Mouse (Mus musculus) forebrain, embryonic 10.5 days (tissue): ENCODE data around the gene Slc35c1. TPM values are rescaled to one million over a fixed set of nuclear protein-coding genes. Genes with fewer than 3 reads are reported as not detected.

ENCODE experiments used
- DNase-seq: peaks from one replicate; pipeline ENCODE4 v3.0.0-alpha.2; 2017; ENCODE audit warnings: low spot score; ENCODE audit errors: extremely low spot score
- H3K27ac ChIP-seq: fragments of 300-500 bp; sonication (generic); 2 replicates; pipeline ENCODE4 v1.5.1; 2016; ENCODE audit warnings: mild to moderate bottlenecking
- H3K27me3 ChIP-seq: fragments of 300-500 bp; sonication (generic); 2 replicates; pipeline ENCODE4 v1.6.1; 2016; ENCODE audit warnings: mild to moderate bottlenecking; ENCODE audit not compliant: poor library complexity, severe bottlenecking
- H3K36me3 ChIP-seq: fragments of 300-500 bp; sonication (generic); replicated peaks from 2 replicates; pipeline ENCODE4 v1.6.1; 2016; ENCODE audit warnings: mild to moderate bottlenecking, moderate library complexity
- H3K4me1 ChIP-seq: fragments of 300-500 bp; sonication (generic); 2 replicates; pipeline ENCODE4 v1.6.1; 2016
- H3K4me3 ChIP-seq: fragments of 300-500 bp; sonication (generic); 2 replicates; pipeline ENCODE4 v1.5.1; 2016; ENCODE audit warnings: mild to moderate bottlenecking, moderate library complexity
- H3K9me3 ChIP-seq: fragments of 300-500 bp; sonication (generic); 2 replicates; pipeline ENCODE4 v1.6.1; 2016; ENCODE audit warnings: mild to moderate bottlenecking, moderate library complexity
- WGBS: fragments of 180-500 bp; shearing (Covaris S2); methylation state at CpG from one replicate; pipeline ENCODE4 v1.1.7; 2016; 5-methylcytosine and 5-hydroxymethylcytosine counted together
- polyA plus RNA-seq: library from polyadenylated mRNA; unstranded; fragments of >200 nt; fragmentation: Nextera tagmentation; extraction: Ambion mirVana; gene quantifications from 2 replicates; pipeline ENCODE4 v1.2.1, GENCODE M21; 2016

Slc35c1 gene
- polyA plus RNA-seq, 1 experiment from 2014 or later, result 14.2 TPM

DNA sequence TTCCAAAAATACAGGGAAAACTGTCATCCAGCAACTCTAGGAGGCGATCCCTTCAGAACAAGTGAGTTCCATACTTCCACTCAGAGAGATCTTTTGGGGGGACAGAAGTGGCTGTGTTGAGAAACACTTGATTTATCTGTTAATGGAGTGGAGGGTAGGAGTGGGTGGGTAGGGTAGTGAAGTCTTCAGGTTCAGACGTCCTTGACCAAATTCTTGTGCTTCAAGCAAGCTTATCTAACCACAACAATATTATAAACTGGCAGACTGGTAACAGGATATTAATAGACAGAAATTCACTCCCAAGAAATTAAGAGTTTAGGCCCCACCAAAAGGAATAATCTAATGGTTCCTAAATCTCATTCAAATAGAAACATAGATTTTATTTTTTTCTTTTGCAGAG is 30.2 kb downstream of the Slc35c1 start:
- H3K27ac ChIP-seq, result no peak overlapping the region
- no peak overlapping the region for H3K4me3 ChIP-seq
- peaks cover 21% of the 10 kb centered on the region for H3K36me3 ChIP-seq
- H3K27me3 ChIP-seq, result peaks cover 5% of the 10 kb centered on the region
- H3K4me1 ChIP-seq, result peaks cover 83% of the 10 kb centered on the region
- 89% methylated on average over 2 of the region's 2 CpGs for WGBS
- no peak for DNase-seq
- H3K9me3 ChIP-seq, result no peaks in the 10 kb centered on the region

DNA sequence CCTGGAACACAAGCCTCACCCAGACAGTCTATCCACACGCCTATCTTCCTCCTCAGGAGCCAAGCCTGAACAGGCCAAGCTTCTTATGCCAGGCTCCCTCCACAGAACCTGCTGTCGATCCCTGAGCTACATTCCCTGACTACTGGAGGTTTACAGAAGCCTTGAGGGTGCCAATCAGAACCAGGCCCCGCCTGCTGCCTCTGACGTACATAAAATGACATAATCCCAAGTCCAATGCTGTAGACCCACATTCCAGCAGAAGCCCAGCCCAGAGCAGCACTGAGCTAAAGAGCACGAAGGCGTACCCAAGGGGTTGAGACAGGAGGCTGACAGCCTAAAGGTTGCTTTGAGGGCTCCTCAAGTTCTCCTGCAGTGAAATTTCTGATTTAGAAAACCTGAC is 32.5 kb downstream of the Slc35c1 start:
- peaks cover 39% of the 10 kb centered on the region for H3K36me3 ChIP-seq
- WGBS, result 74% methylated on average over 6 of the region's 6 CpGs
- no peak overlapping the region for H3K4me3 ChIP-seq
- peaks cover 84% of the 10 kb centered on the region for H3K4me1 ChIP-seq
- no peak overlapping the region for H3K27ac ChIP-seq
- H3K27me3 ChIP-seq, result no peaks in the 10 kb centered on the region
- H3K9me3 ChIP-seq, result no peaks in the 10 kb centered on the region
- no peak for DNase-seq

DNA sequence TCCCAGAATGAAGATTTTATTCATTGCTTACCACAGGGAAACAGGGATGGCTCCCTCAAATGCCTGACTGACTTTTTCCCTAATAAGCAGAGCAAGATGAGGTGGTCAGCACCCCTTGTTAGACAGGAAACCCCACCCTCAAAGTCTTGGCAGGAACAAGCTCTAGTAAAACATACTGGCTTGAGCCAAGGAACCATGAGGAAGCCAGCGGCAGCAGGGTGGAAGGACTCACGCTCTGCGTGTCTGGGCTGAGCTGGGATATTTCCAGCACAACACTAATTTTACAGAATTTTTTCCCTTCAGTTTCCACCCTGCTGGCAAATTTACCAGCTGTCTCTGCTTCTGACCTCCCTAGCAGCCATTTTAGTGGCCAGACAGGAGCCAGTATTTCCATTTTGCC is 33.9 kb downstream of the Slc35c1 start:
- 92% methylated on average over 3 of the region's 3 CpGs for WGBS

DNA sequence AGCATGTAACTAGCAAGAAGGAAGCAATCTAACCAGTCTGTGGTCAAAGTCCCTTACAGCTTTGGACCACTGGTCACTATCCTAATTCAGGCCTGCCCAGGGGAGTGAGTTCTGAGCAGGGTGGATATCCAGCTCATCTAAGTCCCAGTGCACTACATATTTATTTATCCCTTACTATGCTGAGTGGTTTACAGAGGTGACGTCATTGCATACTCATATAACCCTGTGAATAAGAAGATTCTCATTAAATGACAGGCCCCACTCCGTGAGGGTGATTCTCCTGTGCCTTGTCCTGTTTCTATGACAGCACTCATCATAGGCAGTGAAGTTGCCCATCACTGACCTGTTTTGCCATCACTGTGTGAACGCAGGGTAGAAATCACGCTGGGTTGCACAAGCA is 35.0 kb downstream of the Slc35c1 start:
- peaks cover 59% of the 10 kb centered on the region for H3K4me1 ChIP-seq
- H3K27ac ChIP-seq, result peak overlapping the region; percentile 78

More for the DNA sequence above, 33.9 kb downstream of the Slc35c1 start:
- Histone ChIP-seq H3K27ac (0 out of 2 replicates have a peak overlapping the region, but pooled peaks have one; percentile 44), H3K36me3 (peaks cover 54% of the 10 kb centered on the region), H3K27me3 (no peaks in the 10 kb centered on the region), H3K9me3 (no peaks in the 10 kb centered on the region), H3K4me3 (no peak overlapping the region), H3K4me1 (peaks cover 70% of the 10 kb centered on the region)
- DNase-seq, result no peak

DNA sequence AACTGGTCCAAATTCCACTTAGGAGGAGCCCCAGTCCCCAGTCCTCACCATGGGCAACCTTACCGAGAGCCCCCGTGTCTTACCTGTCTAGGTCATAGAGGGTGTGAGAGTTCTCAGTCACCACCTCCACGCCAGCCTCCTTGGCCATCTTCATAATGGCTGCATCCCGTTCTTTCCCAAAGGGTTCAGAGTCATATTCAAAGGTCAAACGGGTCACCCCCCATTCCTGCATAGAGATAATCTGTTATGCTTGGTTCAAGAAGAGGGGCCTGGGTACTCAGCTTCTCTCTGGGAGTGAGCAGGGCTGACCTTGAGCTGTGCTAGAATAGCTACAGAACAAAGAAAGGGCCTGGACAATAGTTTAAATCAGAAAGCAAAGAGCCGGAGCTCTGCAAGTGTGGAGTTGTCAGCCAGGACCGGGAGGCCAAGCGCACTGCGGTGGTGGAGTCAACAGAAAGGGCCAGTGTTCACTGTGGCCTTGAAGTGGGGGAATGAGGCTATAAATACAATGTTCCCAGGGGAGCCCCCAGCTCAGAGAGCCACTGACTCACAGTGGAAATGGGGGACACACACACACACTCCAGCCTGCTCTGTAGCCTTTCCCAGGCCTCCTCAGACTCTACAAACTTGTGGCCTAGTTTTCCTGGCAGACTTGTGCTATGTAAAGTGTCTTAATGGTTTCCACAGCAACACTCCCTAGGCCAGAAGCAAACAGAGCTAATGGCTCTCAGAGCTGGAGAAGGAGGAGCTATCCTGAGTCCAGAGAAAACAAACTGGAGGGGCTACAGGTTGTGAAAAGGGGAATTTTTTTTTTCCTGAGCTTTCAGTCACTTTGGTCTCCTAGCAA is 35.7 kb downstream of the Slc35c1 start:
- Histone ChIP-seq H3K27ac (peak overlapping the region; percentile 78), H3K27me3 (no peaks in the 10 kb centered on the region), H3K4me1 (peaks cover 56% of the 10 kb centered on the region), H3K9me3 (no peaks in the 10 kb centered on the region), H3K36me3 (peaks cover 68% of the 10 kb centered on the region), H3K4me3 (no peak overlapping the region; the same call in 1 of the 2 replicates)
- DNase-seq, result no peak
- 69% methylated on average over 9 of the region's 9 CpGs for WGBS

More for the DNA sequence above, 35.0 kb downstream of the Slc35c1 start:
- H3K36me3 ChIP-seq, result peaks cover 64% of the 10 kb centered on the region
- H3K27me3 ChIP-seq, result no peaks in the 10 kb centered on the region
- no peak for DNase-seq
- H3K9me3 ChIP-seq, result no peaks in the 10 kb centered on the region
- no peak overlapping the region for H3K4me3 ChIP-seq
- 87% methylated on average over 4 of the region's 4 CpGs for WGBS

DNA sequence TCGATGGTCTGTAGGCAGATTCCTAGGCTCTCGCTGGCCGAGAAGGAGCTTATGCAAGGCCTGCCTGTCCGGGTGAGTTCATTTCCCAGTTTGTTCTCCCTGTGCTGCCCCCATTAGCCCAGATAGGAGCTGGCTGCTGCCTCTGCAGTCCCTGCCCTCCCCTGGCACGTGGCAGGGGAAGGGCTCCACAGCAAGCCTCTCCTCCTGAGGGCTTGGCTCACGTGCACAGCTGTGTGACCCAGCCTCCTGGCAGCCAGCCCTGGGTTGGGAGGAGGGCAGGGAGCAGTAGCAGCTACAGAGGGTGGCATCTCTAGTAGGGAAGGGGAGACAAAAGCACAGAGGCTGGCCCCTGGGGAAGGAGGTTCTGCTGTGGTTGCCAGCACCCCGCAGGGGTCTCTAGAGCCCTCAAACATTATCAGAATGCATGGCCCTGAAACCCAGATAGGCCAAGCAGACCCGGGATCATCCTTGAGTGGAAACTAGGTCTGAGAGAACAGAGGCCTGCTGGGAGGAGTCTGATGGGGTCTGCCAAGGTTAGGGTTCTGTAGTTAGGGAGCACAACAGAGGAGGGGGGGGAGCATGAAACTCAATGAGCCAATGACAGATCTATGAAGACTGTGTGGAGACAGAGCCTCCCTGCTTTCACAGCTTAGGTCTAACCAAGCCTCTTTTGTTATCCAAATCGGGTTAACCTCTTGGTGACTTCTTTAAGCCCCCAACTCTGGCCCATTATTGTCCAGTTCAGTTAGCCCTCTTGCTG is 36.5 kb downstream of the Slc35c1 start:
- peaks cover 49% of the 10 kb centered on the region for H3K4me1 ChIP-seq
- 85% methylated on average over 9 of the region's 9 CpGs for WGBS
- H3K27me3 ChIP-seq, result no peaks in the 10 kb centered on the region
- H3K4me3 ChIP-seq, result no peak overlapping the region
- peak overlapping the region; percentile 78 for H3K27ac ChIP-seq
- no peaks in the 10 kb centered on the region for H3K9me3 ChIP-seq
- peaks cover 72% of the 10 kb centered on the region for H3K36me3 ChIP-seq
- DNase-seq, result no peak

DNA sequence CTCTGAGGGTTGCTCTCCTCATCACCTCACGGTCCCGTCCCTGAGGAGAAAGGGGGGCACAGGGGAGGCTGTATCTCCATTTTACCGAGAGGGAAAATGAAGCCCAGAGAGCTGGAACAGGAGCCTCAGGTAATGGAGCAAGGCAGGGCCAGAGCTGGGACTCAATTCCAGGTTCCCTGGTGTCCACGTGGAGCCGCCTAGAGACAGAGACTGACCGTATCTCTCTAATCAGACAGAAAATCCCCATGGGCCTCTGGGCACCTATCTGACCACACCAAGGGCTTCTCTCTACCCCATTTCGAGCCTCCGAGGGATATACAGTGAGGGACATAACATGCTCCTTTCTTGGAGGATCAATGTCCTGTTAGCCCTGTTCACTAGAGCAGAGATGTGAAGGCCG is 37.2 kb downstream of the Slc35c1 start:
- Histone ChIP-seq H3K4me1 (peaks cover 42% of the 10 kb centered on the region), H3K27ac (peak overlapping the region; percentile 78), H3K4me3 (no peak overlapping the region), H3K9me3 (no peaks in the 10 kb centered on the region), H3K36me3 (peaks cover 79% of the 10 kb centered on the region), H3K27me3 (no peaks in the 10 kb centered on the region)
- WGBS, result 93% methylated on average over 9 of the region's 9 CpGs
- no peak for DNase-seq

DNA sequence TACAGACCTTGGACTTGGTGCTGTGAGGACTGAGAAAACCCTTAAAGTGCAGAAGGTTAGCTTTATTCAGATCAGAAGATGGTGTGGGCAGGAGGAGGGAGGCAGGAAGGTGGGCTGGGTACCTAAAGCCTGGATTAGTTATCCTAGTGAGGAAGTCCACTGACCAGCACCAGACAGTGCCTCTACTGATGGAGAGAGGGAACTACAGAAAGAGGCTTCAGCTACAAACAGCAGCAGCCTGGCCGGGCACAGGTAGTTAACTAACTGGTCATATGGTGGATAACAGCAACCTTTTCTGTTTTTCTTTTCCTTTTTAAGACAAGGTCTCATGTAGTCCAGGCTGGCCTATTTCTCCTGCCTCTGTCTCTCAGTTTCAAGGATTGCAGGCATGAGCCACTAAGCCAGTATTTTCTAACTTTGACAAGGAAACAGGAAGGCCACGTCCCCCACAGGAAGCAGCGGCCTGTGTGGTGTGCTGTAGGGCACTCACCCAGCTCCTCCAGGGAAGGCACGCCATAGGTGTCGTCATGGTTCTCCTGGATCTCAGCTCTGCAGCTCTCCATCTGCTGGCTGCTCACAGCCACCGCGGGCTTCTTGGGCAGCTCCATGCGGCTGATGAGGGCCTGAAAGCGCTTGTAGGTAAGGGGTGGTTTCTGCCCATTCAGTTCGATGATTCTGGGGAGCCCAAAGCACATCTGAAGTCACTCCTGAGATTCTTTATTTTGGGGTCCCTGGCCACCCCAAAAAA is 37.8 kb downstream of the Slc35c1 start:
- H3K36me3 ChIP-seq, result peaks cover 85% of the 10 kb centered on the region
- H3K4me3 ChIP-seq, result no peak overlapping the region
- H3K9me3 ChIP-seq, result no peaks in the 10 kb centered on the region
- H3K4me1 ChIP-seq, result peaks cover 36% of the 10 kb centered on the region
- H3K27me3 ChIP-seq, result no peaks in the 10 kb centered on the region
- 84% methylated on average over 10 of the region's 10 CpGs for WGBS
- DNase-seq, result no peak
- H3K27ac ChIP-seq, result no peak overlapping the region

DNA sequence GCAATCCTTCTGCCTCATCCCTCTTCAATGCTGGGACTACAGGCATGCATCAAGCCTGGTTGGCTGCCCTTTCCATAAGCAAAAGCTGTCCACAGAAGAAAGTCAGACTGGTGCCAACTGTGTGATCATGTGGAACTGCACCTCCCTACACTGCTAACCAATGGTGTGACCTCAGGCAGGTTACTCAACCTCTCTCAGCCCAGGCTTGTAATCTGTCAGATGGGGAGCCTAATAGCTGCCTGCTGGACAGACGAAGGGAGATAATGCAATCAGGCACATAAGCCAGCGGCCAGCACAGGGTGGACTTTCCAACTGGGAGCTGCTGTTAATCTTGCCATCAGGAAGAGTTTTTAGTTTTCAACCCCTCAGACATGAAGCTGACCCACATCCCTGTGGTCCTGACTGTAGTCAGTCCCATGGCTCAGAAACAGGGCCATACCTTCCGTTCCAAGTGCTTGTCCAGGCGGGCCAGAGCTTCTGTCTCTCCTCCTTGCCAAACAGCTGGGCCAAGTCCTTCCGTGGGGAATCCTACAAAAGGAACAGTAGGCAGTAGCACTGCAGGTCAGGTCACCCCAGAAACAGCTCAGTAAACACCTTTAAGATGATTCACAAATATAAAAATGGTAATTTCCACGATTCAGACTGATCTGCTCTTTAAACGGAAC is 38.5 kb downstream of the Slc35c1 start:
- WGBS, result 92% methylated on average over 7 of the region's 7 CpGs
- Histone ChIP-seq H3K27ac (no peak overlapping the region), H3K27me3 (no peaks in the 10 kb centered on the region), H3K4me3 (no peak overlapping the region), H3K9me3 (no peaks in the 10 kb centered on the region), H3K4me1 (peaks cover 35% of the 10 kb centered on the region), H3K36me3 (peaks cover 92% of the 10 kb centered on the region)
- DNase-seq, result no peak

DNA sequence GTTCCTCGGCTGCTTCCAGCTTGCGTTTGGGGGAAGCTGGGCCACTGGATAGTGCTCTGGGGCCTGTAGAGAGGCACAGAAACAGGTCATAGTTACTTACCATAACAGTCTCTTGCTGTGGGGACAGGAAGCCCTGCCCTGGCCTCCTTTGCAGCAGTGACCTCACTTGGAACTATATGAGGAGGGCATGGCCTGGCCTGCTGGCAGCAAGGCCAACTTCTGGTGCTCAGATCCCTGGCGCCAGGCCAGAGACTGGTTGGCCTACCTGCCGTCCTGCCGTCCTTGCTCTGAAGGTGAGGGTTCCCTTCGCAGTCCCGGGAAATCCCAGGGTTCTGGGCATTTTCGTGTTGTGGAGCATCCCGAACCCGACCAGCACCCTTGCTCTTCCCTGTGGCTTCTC is 48.6 kb downstream of the Slc35c1 start:
- no peaks in the 10 kb centered on the region for H3K27me3 ChIP-seq
- no peak overlapping the region for H3K27ac ChIP-seq
- H3K9me3 ChIP-seq, result no peaks in the 10 kb centered on the region
- H3K4me1 ChIP-seq, result no peaks in the 10 kb centered on the region
- no peak overlapping the region for H3K4me3 ChIP-seq
- no peak for DNase-seq
- H3K36me3 ChIP-seq, result peaks cover 100% of the 10 kb centered on the region
- WGBS, result 92% methylated on average over 10 of the region's 10 CpGs

DNA sequence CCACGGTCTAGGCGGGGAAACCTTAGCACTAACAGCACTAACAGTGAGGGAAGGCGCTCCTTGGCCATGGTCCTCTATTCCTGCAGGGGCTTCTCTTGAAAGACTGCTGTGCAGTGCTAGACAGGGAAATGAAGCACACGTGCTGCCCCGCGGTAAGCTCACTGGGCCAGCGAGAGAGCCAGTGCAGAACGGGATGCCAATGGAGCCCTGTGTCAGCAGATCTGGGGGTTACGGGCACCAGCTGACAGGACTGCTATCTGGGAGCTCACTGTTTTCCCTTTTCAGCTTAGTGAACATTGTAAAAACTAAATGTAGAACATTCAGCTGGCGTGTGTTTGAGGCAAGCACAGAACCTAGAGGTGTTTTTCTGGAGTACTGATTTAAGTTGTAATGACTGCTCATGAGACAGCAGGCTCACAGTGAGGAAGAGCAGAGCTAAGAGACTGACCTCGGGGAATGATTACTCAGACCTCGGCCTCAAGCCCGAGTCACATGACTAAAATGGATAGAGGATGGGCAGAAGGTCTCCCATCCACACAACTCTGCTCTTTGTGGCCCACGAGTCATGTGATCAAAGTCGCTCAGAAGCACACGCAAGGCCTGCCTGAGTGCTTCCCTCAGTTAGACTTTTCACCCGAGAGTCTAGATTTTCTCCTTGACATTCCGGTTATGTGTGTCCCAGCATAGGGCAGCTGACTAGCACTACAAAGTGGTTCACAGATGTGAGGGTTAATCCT is 51.9 kb downstream of the Slc35c1 start:
- no peaks in the 10 kb centered on the region for H3K27me3 ChIP-seq
- WGBS, result 92% methylated on average over 18 of the region's 18 CpGs
- no peak overlapping the region for H3K4me3 ChIP-seq
- DNase-seq, result no peak
- peaks cover 5% of the 10 kb centered on the region; the same call in 1 of the 2 replicates for H3K4me1 ChIP-seq
- no peaks in the 10 kb centered on the region for H3K9me3 ChIP-seq
- peaks cover 100% of the 10 kb centered on the region for H3K36me3 ChIP-seq
- no peak overlapping the region for H3K27ac ChIP-seq
